Mouse (Mus musculus) kidney, adult 2 months (tissue): ENCODE data around the gene Spen.

Experiments
- CTCF ChIP-seq: fragments of 200-500 bp; conservative IDR thresholded peaks from 2 replicates; pipeline ENCODE4 v1.5.1; 2011; ENCODE audit warnings: low read depth, mild to moderate bottlenecking, control low read depth, low read length, moderate library complexity, mixed read lengths; ENCODE audit not compliant: insufficient read depth, insufficient read length
- POLR2A ChIP-seq: fragments of 200-500 bp; IDR thresholded peaks from one replicate; pipeline ENCODE4 v1.6.1; 2011; ENCODE audit warnings: low read depth, low read length, control low read depth

GRCm38 (mm10) chr4:141469343-141469742 is 69.1 kb downstream of the Spen start:
- TF ChIP-seq POLR2A: no peak
- TF ChIP-seq CTCF: no peak
